Comparison of ENCODE assay signal across 9 mouse cellular contexts in genomic region chr14:124222447-124222846, GRCm38 (mm10).
DNase-seq lines count a peak whose midpoint lies in the region; ATAC-seq and TF ChIP-seq lines count a peak whose summit lies in the region.
"Had no signal": no experiment of that assay in that cellular context is flagged by ENCODE, and none has a peak within 500 bp of the region (broad histone marks: within the 10 kb centered on the region; RNA-seq: fewer than 3 reads in every experiment).

No protein-coding gene starts in this region.

- H3K4me1 ChIP-seq in liver, adult 2 months (ENCODE audit: control insufficient read depth, insufficient read depth, low read length), result no peaks in the 10 kb centered on the region
- no peaks in the 10 kb centered on the region for H3K4me1 ChIP-seq in liver, embryonic 12.5 days
- no peaks in the 10 kb centered on the region for H3K4me1 ChIP-seq in neural tube, embryonic 14.5 days (ENCODE audit: control insufficient read depth, insufficient read depth, low read length)
- H3K4me1 ChIP-seq: heart, embryonic 15.5 days; liver, embryonic 15.5 days had no signal

- H3K27me3 ChIP-seq in liver, adult 2 months (ENCODE audit: control insufficient read depth, insufficient read depth, low read length), result no peaks in the 10 kb centered on the region
- no peaks in the 10 kb centered on the region for H3K27me3 ChIP-seq in liver, embryonic 12.5 days (replicated peaks)
- H3K27me3 ChIP-seq in neural tube, embryonic 14.5 days (ENCODE audit: control insufficient read depth, insufficient read depth, low read length), result no peaks in the 10 kb centered on the region
- H3K27me3 ChIP-seq: heart, embryonic 15.5 days; liver, embryonic 15.5 days had no signal

- H3K27ac ChIP-seq in liver, adult 2 months (replicated peaks; ENCODE audit: insufficient read depth, low read depth, low read length), result no peak overlapping the region
- no peak overlapping the region for H3K27ac ChIP-seq in liver, embryonic 12.5 days
- H3K27ac ChIP-seq in neural tube, embryonic 14.5 days (ENCODE audit: low read depth, low read length), result no peak overlapping the region
- H3K27ac ChIP-seq: heart, embryonic 15.5 days; liver, embryonic 15.5 days had no signal

- no peak overlapping the region for H3K4me3 ChIP-seq in liver, adult 2 months (ENCODE audit: insufficient read depth, low read depth, low read length)
- no peak overlapping the region for H3K4me3 ChIP-seq in liver, embryonic 12.5 days
- no peak overlapping the region for H3K4me3 ChIP-seq in neural tube, embryonic 14.5 days (ENCODE audit: low read depth, low read length)
- H3K4me3 ChIP-seq: heart, embryonic 15.5 days; liver, embryonic 15.5 days had no signal

- H3K4me2 ChIP-seq in liver, embryonic 12.5 days, result no peak overlapping the region
- no peak overlapping the region for H3K4me2 ChIP-seq in neural tube, embryonic 14.5 days (ENCODE audit: low read depth, low read length)
- H3K4me2 ChIP-seq: heart, embryonic 15.5 days; liver, embryonic 15.5 days had no signal

- 38% methylated on average over 1 of the region's 1 CpGs for WGBS in liver, adult 2 months
- WGBS in liver, embryonic 12.5 days (ENCODE audit: insufficient replicate concordance), result 8% methylated on average over 1 of the region's 1 CpGs
- WGBS in neural tube, embryonic 14.5 days, result 28% methylated on average over 1 of the region's 1 CpGs

- H3K9me3 ChIP-seq in liver, embryonic 12.5 days (replicated peaks), result no peaks in the 10 kb centered on the region
- H3K9me3 ChIP-seq in neural tube, embryonic 14.5 days (ENCODE audit: control insufficient read depth, low read length), result no peaks in the 10 kb centered on the region
- H3K9me3 ChIP-seq: heart, embryonic 15.5 days; liver, embryonic 15.5 days had no signal

- TF ChIP-seq POLR2A in liver, adult 2 months (IDR thresholded peaks at IDR 0.05; ENCODE audit: extremely low read depth, insufficient read depth, low read length), result no peak

- TF ChIP-seq CTCF in liver, adult 2 months (IDR thresholded peaks at IDR 0.05; ENCODE audit: low read depth, low read length), result no peak

- H3K36me3 ChIP-seq in liver, adult 2 months (ENCODE audit: control insufficient read depth, insufficient read depth, low read length), result no peaks in the 10 kb centered on the region
- H3K36me3 ChIP-seq in liver, embryonic 12.5 days, result no peaks in the 10 kb centered on the region
- no peaks in the 10 kb centered on the region for H3K36me3 ChIP-seq in neural tube, embryonic 14.5 days (ENCODE audit: control insufficient read depth, insufficient read depth, low read length)
- H3K36me3 ChIP-seq: heart, embryonic 15.5 days; liver, embryonic 15.5 days had no signal

- intact Hi-C loops in heart, postnatal 25 days (cut with DNase I), result no loop called here

- peak; percentile 9 for DNase-seq in liver, adult 2 months (ENCODE audit: extremely low read depth, low read depth, low spot score)
- peak; percentile 32 for DNase-seq in R1 (ENCODE audit: low read depth, low spot score)
- peak; percentile 7 for DNase-seq in fibroblast of lung, adult 2 months (ENCODE audit: low read depth)
- no peak for DNase-seq in testis, postnatal 10 days (ENCODE audit: low spot score)
- no peak for DNase-seq in heart, postnatal 25 days (ENCODE audit: low spot score)

- no peak overlapping the region for H3K9ac ChIP-seq in liver, adult 2 months (ENCODE audit: low read depth, low read length)
- no peak overlapping the region for H3K9ac ChIP-seq in liver, embryonic 12.5 days
- H3K9ac ChIP-seq in neural tube, embryonic 14.5 days (replicated peaks; ENCODE audit: low read depth, low read length), result no peak overlapping the region
- H3K9ac ChIP-seq: heart, embryonic 15.5 days; liver, embryonic 15.5 days had no signal

- ATAC-seq in liver, embryonic 12.5 days, result no peak
- ATAC-seq in neural tube, embryonic 14.5 days (ENCODE audit: low read depth), result peak; percentile 84

- H3K79me2 ChIP-seq in liver, adult 2 months (ENCODE audit: control insufficient read depth, insufficient read depth, low read length), result no peaks in the 10 kb centered on the region

Comparison
In these comparisons a context has a peak if more than half of its experiments do, and no peak if none do; other contexts are left out.
1. DNase-seq: peak in liver, adult 2 months (single experiment), R1 (single experiment) and fibroblast of lung, adult 2 months (single experiment); none in testis, postnatal 10 days (single experiment) and heart, postnatal 25 days (single experiment).